Mouse (Mus musculus) liver, embryonic 14.5 days (tissue): ENCODE measurements around the gene Rad23a. TPM values are rescaled to one million over a fixed set of nuclear protein-coding genes. Genes with fewer than 3 reads are reported as not detected.
A peak's percentile ranks its signal among the peaks of the same experiment; 100 is the strongest.

Experiments used
- ATAC-seq: fragments of 200-750 bp; cut with Nextera tagmentation; 2 replicates; pipeline ENCODE4 v1.8.0; 2017; ENCODE audit warnings: moderate number of reproducible peaks, mild to moderate bottlenecking, moderate library complexity; ENCODE audit not compliant: insufficient read depth
- DNase-seq, 3 experiments: peaks; one replicate each; pipeline ENCODE4 v3.0.0-alpha.2; 2012 to 2013; ENCODE audit warnings: low read depth in 3 of 3, low spot score in 3 of 3
- H3K27ac ChIP-seq: fragments of 300-500 bp; sonication (generic); 2 replicates; pipeline ENCODE4 v1.5.1; 2014; ENCODE audit warnings: moderate library complexity, mild to moderate bottlenecking, control low read depth, inconsistent platforms
- H3K27me3 ChIP-seq: fragments of 300-500 bp; sonication (generic); 2 replicates; pipeline ENCODE4 v1.6.1; 2014; ENCODE audit warnings: mild to moderate bottlenecking, low read length, moderate library complexity; ENCODE audit not compliant: control insufficient read depth, insufficient read depth
- H3K36me3 ChIP-seq: fragments of 300-500 bp; sonication (generic); replicated peaks from 2 replicates; pipeline ENCODE4 v1.6.1; 2014; ENCODE audit warnings: low read depth; ENCODE audit not compliant: control insufficient read depth, insufficient read depth
- H3K4me1 ChIP-seq, 2 experiments: fragments of 200-500 bp in 1 of 2; fragments of 300-500 bp in 1 of 2; sonication (generic) in 1 of 2; replicated peaks; 2 replicates each; pipeline ENCODE4 v1.6.1; 2012 to 2014; ENCODE audit warnings: antibody characterized with exemption in 1 of 2, inconsistent platforms in 1 of 2, low read length in 1 of 2; ENCODE audit not compliant: control insufficient read depth in 2 of 2, insufficient read depth in 2 of 2
- H3K4me2 ChIP-seq: fragments of 300-500 bp; sonication (generic); 2 replicates; pipeline ENCODE4 v1.6.1; 2014; ENCODE audit warnings: low read depth, mild to moderate bottlenecking, control low read depth, moderate library complexity
- H3K4me3 ChIP-seq, 2 experiments: fragments of 200-500 bp in 1 of 2; fragments of 300-500 bp in 1 of 2; sonication (generic) in 1 of 2; 2 replicates each; pipeline ENCODE4 v1.5.1; 2012 to 2014; ENCODE audit warnings: low read depth in 2 of 2, low read length in 2 of 2, mild to moderate bottlenecking in 2 of 2, control low read depth in 1 of 2, inconsistent platforms in 1 of 2, moderate library complexity in 1 of 2; ENCODE audit not compliant: insufficient read depth in 1 of 2
- H3K9ac ChIP-seq: fragments of 300-500 bp; sonication (generic); replicated peaks from 2 replicates; pipeline ENCODE4 v1.6.1; 2014; ENCODE audit warnings: mild to moderate bottlenecking, control low read depth, moderate library complexity
- H3K9me3 ChIP-seq: fragments of 300-500 bp; sonication (generic); 2 replicates; pipeline ENCODE4 v1.6.1; 2016; ENCODE audit warnings: low read length, mixed read lengths; ENCODE audit not compliant: control insufficient read depth
- CTCF ChIP-seq: IDR thresholded peaks from 2 replicates; pipeline ENCODE4 v1.5.1; 2016; ENCODE audit warnings: antibody characterized with exemption, low read depth, control low read depth
- EP300 ChIP-seq: IDR thresholded peaks from 2 replicates; pipeline ENCODE4 v1.6.1; 2016; ENCODE audit warnings: antibody characterized with exemption, low read depth
- WGBS: fragments of 180-500 bp; shearing (Covaris S2); extraction: QIAGEN DNeasy Blood & Tissue Kit; methylation state at CpG from one replicate; pipeline ENCODE4 v1.1.7; 2014; ENCODE audit not compliant: insufficient replicate concordance; 5-methylcytosine and 5-hydroxymethylcytosine counted together
- polyA plus RNA-seq, 2 experiments: library from polyadenylated mRNA; depleted of rRNA in 1 of 2; stranded (reverse) in 1 of 2; unstranded in 1 of 2; fragments of >200 nt; fragmentation: Nextera tagmentation in 1 of 2; extraction: Ambion mirVana in 1 of 2; gene quantifications; 2 replicates each; pipeline versions ENCODE4 v1.2.1 to v1.2.3; 2012 to 2014

Rad23a gene
- polyA plus RNA-seq (2012; rRNA removed) (139 and 184 TPM in 2 replicates), polyA plus RNA-seq (2014; fragmentation: Nextera tagmentation; extraction: Ambion mirVana) (258 and 279 TPM in 2 replicates)

- WGBS: under 1% methylated on average over 55 of the region's 55 CpGs
- H3K4me1 ChIP-seq: peaks cover 48 to 51% of the 10 kb centered on the region in 2 experiments
- no peaks in the 10 kb centered on the region for H3K27me3 ChIP-seq
- H3K9me3 ChIP-seq: no peaks in the 10 kb centered on the region
- ATAC-seq (peak; percentile 85), DNase-seq (peak; percentile 93 to 95 (median 94))
- peak within 1 kb of the TSS; percentile 97 for H3K27ac ChIP-seq
- peaks cover 75% of the 10 kb centered on the region for H3K36me3 ChIP-seq
- peak within 1 kb of the TSS; percentile 74 to 91 for H3K4me3 ChIP-seq
- TF ChIP-seq CTCF (0 out of 2 replicates have a peak, but pooled peaks have one; percentile 14), EP300 (no peak)
- peak within 1 kb of the TSS; percentile 73 for H3K4me2 ChIP-seq
- peak within 1 kb of the TSS; percentile 89 for H3K9ac ChIP-seq
Observed at GRCm38 (mm10) chr8:84840248-84840999, at the start of gene Rad23a. Gene Rad23a, minus strand, starts transcription at chr8:84840665.

- Histone ChIP-seq H3K4me3 (no peak overlapping the region), H3K27ac (no peak overlapping the region), H3K27me3 (no peaks in the 10 kb centered on the region), H3K9me3 (no peaks in the 10 kb centered on the region), H3K9ac (no peak overlapping the region), H3K4me2 (no peak overlapping the region), H3K4me1 (peaks cover 3 to 15% of the 10 kb centered on the region in 2 experiments), H3K36me3 (peaks cover 42% of the 10 kb centered on the region)
- ATAC-seq (no peak), DNase-seq (no peak)
- WGBS: 76% methylated on average over 1 of the region's 1 CpGs
- TF ChIP-seq EP300: no peak
Observed at GRCm38 (mm10) chr8:84889141-84889540, 48.7 kb upstream of the Rad23a start.

- no peaks in the 10 kb centered on the region for H3K9me3 ChIP-seq
- no peak overlapping the region for H3K27ac ChIP-seq
- H3K4me2 ChIP-seq: no peak overlapping the region
- WGBS: 93% methylated on average over 3 of the region's 3 CpGs
- DNase-seq (no peak), ATAC-seq (no peak)
- no peaks in the 10 kb centered on the region for H3K27me3 ChIP-seq
- H3K36me3 ChIP-seq: peaks cover 42% of the 10 kb centered on the region
- peaks cover 3 to 13% of the 10 kb centered on the region in 2 experiments for H3K4me1 ChIP-seq
- no peak overlapping the region for H3K9ac ChIP-seq
- no peak for TF ChIP-seq CTCF
- no peak for TF ChIP-seq EP300
- no peak overlapping the region for H3K4me3 ChIP-seq
Observed at GRCm38 (mm10) chr8:84888280-84888679, 47.8 kb upstream of the Rad23a start.

- H3K9me3 ChIP-seq: no peaks in the 10 kb centered on the region
- H3K27me3 ChIP-seq: no peaks in the 10 kb centered on the region
- H3K4me3 ChIP-seq: no peak overlapping the region
- no peak overlapping the region; the same call in 1 of the 2 replicates for H3K9ac ChIP-seq
- no peaks in the 10 kb centered on the region; a peak in 2 of 4 replicates for H3K4me1 ChIP-seq
- no peak overlapping the region for H3K27ac ChIP-seq
- no peak overlapping the region for H3K4me2 ChIP-seq
- WGBS: 47% methylated on average over 4 of the region's 4 CpGs
- no peak for TF ChIP-seq CTCF
- no peak for TF ChIP-seq EP300
- DNase-seq (no peak), ATAC-seq (no peak)
- H3K36me3 ChIP-seq: peaks cover 35% of the 10 kb centered on the region
Observed at GRCm38 (mm10) chr8:84884728-84885127, 44.3 kb upstream of the Rad23a start.

- H3K9ac ChIP-seq: peak overlapping the region; percentile 31
- TF ChIP-seq EP300 (no peak), CTCF (no peak)
- H3K4me2 ChIP-seq: no peak overlapping the region
- no peak overlapping the region for H3K4me3 ChIP-seq
- WGBS: 54% methylated on average over 1 of the region's 1 CpGs
- ATAC-seq: peak; percentile 60
- no peak overlapping the region for H3K27ac ChIP-seq
- H3K36me3 ChIP-seq: no peaks in the 10 kb centered on the region; the same call in 1 of the 2 replicates
- DNase-seq: no peak
- H3K27me3 ChIP-seq: no peaks in the 10 kb centered on the region
- peaks cover 13 to 14% of the 10 kb centered on the region in 2 experiments for H3K4me1 ChIP-seq
- no peaks in the 10 kb centered on the region for H3K9me3 ChIP-seq
Observed at GRCm38 (mm10) chr8:84878915-84879314, 38.5 kb upstream of the Rad23a start.
